Mouse (Mus musculus) forebrain, postnatal 0 days (tissue): ENCODE measurements around the gene Mgmt. TPM values are rescaled to one million over a fixed set of nuclear protein-coding genes. Genes with fewer than 3 reads are reported as not detected.

Experiments used
- ATAC-seq: fragments of 200-750 bp; cut with Nextera tagmentation; 2 replicates; pipeline ENCODE4 v1.8.0; 2017; ENCODE audit warnings: mild to moderate bottlenecking, moderate library complexity
- DNase-seq: peaks from one replicate; pipeline ENCODE4 v3.0.0-alpha.2; 2015
- H3K27ac ChIP-seq: fragments of 300-500 bp; sonication (generic); 2 replicates; pipeline ENCODE4 v1.5.1; 2014; ENCODE audit warnings: low read depth, mild to moderate bottlenecking, antibody characterized with exemption, low read length, moderate library complexity, mixed read lengths
- H3K27me3 ChIP-seq: fragments of 300-500 bp; sonication (generic); 2 replicates; pipeline ENCODE4 v1.6.1; 2014; ENCODE audit warnings: mild to moderate bottlenecking, low read length, mixed read lengths; ENCODE audit not compliant: insufficient read depth
- H3K36me3 ChIP-seq: fragments of 300-500 bp; sonication (generic); 2 replicates; pipeline ENCODE4 v1.6.1; 2014; ENCODE audit warnings: mild to moderate bottlenecking, moderate library complexity; ENCODE audit not compliant: insufficient read depth
- H3K4me1 ChIP-seq: fragments of 300-500 bp; sonication (generic); 2 replicates; pipeline ENCODE4 v1.6.1; 2014; ENCODE audit warnings: antibody characterized with exemption; ENCODE audit not compliant: insufficient read depth
- H3K4me2 ChIP-seq: fragments of 300-500 bp; sonication (generic); 2 replicates; pipeline ENCODE4 v1.6.1; 2014; ENCODE audit warnings: low read depth, mild to moderate bottlenecking, moderate library complexity
- H3K4me3 ChIP-seq: fragments of 300-500 bp; sonication (generic); 2 replicates; pipeline ENCODE4 v1.5.1; 2014; ENCODE audit warnings: low read depth, low read length, mixed read lengths
- H3K9ac ChIP-seq: fragments of 300-500 bp; sonication (generic); 2 replicates; pipeline ENCODE4 v1.6.1; 2014; ENCODE audit warnings: mild to moderate bottlenecking
- H3K9me3 ChIP-seq: fragments of 300-500 bp; sonication (generic); 2 replicates; pipeline ENCODE4 v1.6.1; 2016; ENCODE audit warnings: low read length
- CTCF ChIP-seq: sonication (generic); IDR thresholded peaks from 2 replicates; pipeline ENCODE4 v1.5.1; 2016; ENCODE audit warnings: antibody characterized with exemption, control low read depth, low read depth
- WGBS: fragments of 180-500 bp; shearing (Covaris S2); extraction: QIAGEN DNeasy Blood & Tissue Kit; methylation state at CpG from one replicate; pipeline ENCODE4 v1.1.7; 2014; 5-methylcytosine and 5-hydroxymethylcytosine counted together
- polyA plus RNA-seq: library from polyadenylated mRNA; unstranded; fragments of >200 nt; fragmentation: Nextera tagmentation; extraction: Ambion mirVana; gene quantifications from 2 replicates; pipeline ENCODE4 v1.2.1, GENCODE M21; 2015
- total RNA-seq: library from RNA; depleted of rRNA; stranded (reverse); fragments of >200 nt; gene quantifications from 2 replicates; pipeline ENCODE4 v1.2.3, GENCODE M21; 2014

Gene Mgmt
- total and polyA plus RNA-seq, 2 experiments from 2014 or later = 0.29 to 1.2 TPM

GRCm38 (mm10) chr7:136997456-136997855 lies 103.0 kb downstream of the Mgmt start:
- TF ChIP-seq CTCF = no peak

GRCm38 (mm10) chr7:137000703-137001102 lies 106.3 kb downstream of the Mgmt start:
- no peak for ATAC-seq
- no peaks in the 10 kb centered on the region for H3K4me1 ChIP-seq
- H3K9ac ChIP-seq = no peak overlapping the region
- H3K9me3 ChIP-seq = no peaks in the 10 kb centered on the region
- TF ChIP-seq CTCF = no peak
- no peak overlapping the region for H3K27ac ChIP-seq
- no peak overlapping the region for H3K4me3 ChIP-seq
- no peak for DNase-seq
- peaks cover 6% of the 10 kb centered on the region for H3K27me3 ChIP-seq
- H3K36me3 ChIP-seq = no peaks in the 10 kb centered on the region
- 56% methylated on average over 11 of the region's 11 CpGs for WGBS
- H3K4me2 ChIP-seq = no peak overlapping the region

More at GRCm38 (mm10) chr7:136997456-136997855, 103.0 kb downstream of the Mgmt start:
- Histone ChIP-seq H3K4me1 (no peaks in the 10 kb centered on the region), H3K4me2 (no peak overlapping the region), H3K36me3 (no peaks in the 10 kb centered on the region), H3K27ac (no peak overlapping the region), H3K9ac (no peak overlapping the region), H3K27me3 (peaks cover 6% of the 10 kb centered on the region), H3K4me3 (no peak overlapping the region), H3K9me3 (no peaks in the 10 kb centered on the region)
- DNase-seq (no peak), ATAC-seq (no peak)
- 87% methylated on average over 15 of the region's 15 CpGs for WGBS

GRCm38 (mm10) chr7:137001215-137001614 lies 106.8 kb downstream of the Mgmt start:
- WGBS = 73% methylated on average over 15 of the region's 15 CpGs

GRCm38 (mm10) chr7:137001783-137002182 lies 107.4 kb downstream of the Mgmt start:
- no peaks in the 10 kb centered on the region for H3K9me3 ChIP-seq
- H3K4me2 ChIP-seq = no peak overlapping the region
- DNase-seq (no peak), ATAC-seq (no peak)
- 35% methylated on average over 5 of the region's 5 CpGs for WGBS
- H3K4me3 ChIP-seq = no peak overlapping the region
- H3K27me3 ChIP-seq = peaks cover 6% of the 10 kb centered on the region
- no peaks in the 10 kb centered on the region for H3K36me3 ChIP-seq
- no peak overlapping the region for H3K27ac ChIP-seq
- H3K4me1 ChIP-seq = no peaks in the 10 kb centered on the region
- TF ChIP-seq CTCF = no peak
- H3K9ac ChIP-seq = no peak overlapping the region

More at GRCm38 (mm10) chr7:137001215-137001614, 106.8 kb downstream of the Mgmt start:
- no peak for ATAC-seq
- Histone ChIP-seq H3K36me3 (no peaks in the 10 kb centered on the region), H3K9me3 (no peaks in the 10 kb centered on the region), H3K4me1 (no peaks in the 10 kb centered on the region), H3K9ac (no peak overlapping the region), H3K27ac (no peak overlapping the region), H3K4me2 (no peak overlapping the region), H3K27me3 (peaks cover 6% of the 10 kb centered on the region), H3K4me3 (no peak overlapping the region)
- no peak for TF ChIP-seq CTCF
- no peak for DNase-seq

- H3K27ac ChIP-seq = no peak overlapping the region
- WGBS = 29% methylated on average over 3 of the region's 3 CpGs
- no peak for DNase-seq
- H3K4me2 ChIP-seq = no peak overlapping the region
- ATAC-seq = no peak
- no peak overlapping the region for H3K9ac ChIP-seq
- H3K36me3 ChIP-seq = no peaks in the 10 kb centered on the region
- no peaks in the 10 kb centered on the region for H3K9me3 ChIP-seq
- H3K4me3 ChIP-seq = no peak overlapping the region
- TF ChIP-seq CTCF = no peak
- H3K27me3 ChIP-seq = peaks cover 6% of the 10 kb centered on the region
- no peaks in the 10 kb centered on the region for H3K4me1 ChIP-seq
Measured at GRCm38 (mm10) chr7:137002431-137002830, 108.0 kb downstream of the Mgmt start.

GRCm38 (mm10) chr7:137005293-137005692 lies 110.9 kb downstream of the Mgmt start:
- WGBS = 37% methylated on average over 11 of the region's 11 CpGs
- H3K27me3 ChIP-seq = no peaks in the 10 kb centered on the region; the same call in 1 of the 2 replicates
- H3K4me1 ChIP-seq = no peaks in the 10 kb centered on the region
- DNase-seq = no peak
- no peak overlapping the region for H3K4me2 ChIP-seq
- H3K27ac ChIP-seq = no peak overlapping the region
- no peak overlapping the region for H3K4me3 ChIP-seq
- no peak for TF ChIP-seq CTCF
- no peaks in the 10 kb centered on the region for H3K36me3 ChIP-seq
- ATAC-seq = no peak
- H3K9me3 ChIP-seq = no peaks in the 10 kb centered on the region
- H3K9ac ChIP-seq = no peak overlapping the region

- Histone ChIP-seq H3K4me2 (no peak overlapping the region), H3K4me1 (no peaks in the 10 kb centered on the region), H3K9ac (no peak overlapping the region), H3K9me3 (no peaks in the 10 kb centered on the region), H3K27ac (no peak overlapping the region), H3K27me3 (no peaks in the 10 kb centered on the region; the same call in 1 of the 2 replicates), H3K36me3 (no peaks in the 10 kb centered on the region), H3K4me3 (no peak overlapping the region)
- ATAC-seq (no peak), DNase-seq (no peak)
- 40% methylated on average over 6 of the region's 6 CpGs for WGBS
- no peak for TF ChIP-seq CTCF
Measured at GRCm38 (mm10) chr7:137008321-137008720, 113.9 kb downstream of the Mgmt start.
